Mouse (Mus musculus) left cerebral cortex, adult 18-20 months (tissue): ENCODE measurements around the gene Arsg. TPM values are rescaled to one million over a fixed set of nuclear protein-coding genes. Genes with fewer than 3 reads are reported as not detected.
A peak's percentile ranks its signal among the peaks of the same experiment; 100 is the strongest.

Source experiments
- DNase-seq, 2 experiments: peaks; one replicate each; pipeline ENCODE4 v3.0.0; 2021 to 2022; ENCODE audit warnings: low spot score in 2 of 2, mixed read lengths in 1 of 2
- microRNA-seq, 2 experiments: library from miRNA; unstranded; fragments of <30 nt; microRNA quantifications; one replicate each; pipeline ENCODE4 v1.2.0; 2021
- total RNA-seq, 2 experiments: library from RNA; stranded (reverse); gene quantifications; 2 replicates each; pipeline ENCODE4 v1.2.3; 2021

Gene Arsg
- total RNA-seq, 2 experiments from 2014 or later = 12.0 to 14.7 TPM

DNA sequence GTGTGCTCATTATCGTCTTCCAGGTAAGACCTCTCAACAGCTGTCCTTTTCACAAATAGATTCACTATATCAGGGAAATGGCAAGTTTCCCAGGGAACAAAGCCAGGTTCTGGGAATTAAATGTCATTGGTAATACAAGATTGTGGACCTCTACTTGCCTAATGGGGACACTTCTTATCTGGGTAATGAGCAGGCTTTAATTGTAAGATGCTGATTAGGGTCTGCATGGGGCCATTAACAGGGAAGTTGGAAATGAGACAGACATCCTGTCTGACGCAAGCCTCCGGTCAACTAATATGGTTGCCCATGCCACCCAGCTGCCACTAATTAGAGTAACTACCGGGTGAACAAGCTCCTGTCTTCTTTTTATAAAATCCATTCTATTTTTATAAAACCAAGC lies 143.2 kb downstream of the Arsg start:
- no peak for DNase-seq

DNA sequence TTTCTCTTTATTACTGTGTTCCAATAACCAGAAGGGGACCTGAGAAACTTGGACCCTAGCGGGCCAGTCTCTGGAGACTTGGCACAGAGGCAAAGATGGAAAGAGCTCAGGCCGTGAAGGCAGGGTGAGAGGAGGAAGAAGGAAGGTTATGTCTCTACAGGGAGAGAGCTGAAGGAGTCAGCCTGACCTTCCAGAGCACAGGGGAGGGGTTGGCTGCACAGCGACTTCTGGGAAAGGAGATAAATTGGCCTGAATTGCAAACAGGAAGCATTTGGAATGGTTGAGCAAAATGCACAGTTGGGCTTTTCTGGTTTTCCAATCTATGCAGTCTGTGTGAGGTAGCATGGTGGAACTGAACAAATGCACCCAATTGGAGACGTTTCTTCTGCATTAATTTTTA lies 143.6 kb downstream of the Arsg start:
- no peak for DNase-seq

DNA sequence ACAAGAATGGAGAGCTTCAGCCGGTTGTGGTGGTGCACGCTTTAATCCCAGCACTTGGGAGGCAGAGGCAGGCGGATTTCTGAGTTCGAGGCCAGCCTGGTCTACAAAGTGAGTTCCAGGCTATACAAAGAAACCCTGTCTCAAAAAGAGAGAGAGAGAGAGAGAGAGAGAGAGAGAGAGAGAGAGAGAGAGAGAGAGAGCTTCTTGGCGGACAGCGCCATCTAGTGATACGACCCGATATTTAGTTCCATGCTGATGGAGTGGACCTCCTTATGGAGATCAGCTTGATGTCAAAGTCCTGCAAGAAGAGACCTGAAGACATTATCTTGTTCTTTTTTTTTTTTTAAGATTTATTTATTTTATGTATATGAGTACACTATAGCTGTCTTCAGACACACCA lies 145.9 kb downstream of the Arsg start:
- DNase-seq = peak; percentile 44 to 80

DNA sequence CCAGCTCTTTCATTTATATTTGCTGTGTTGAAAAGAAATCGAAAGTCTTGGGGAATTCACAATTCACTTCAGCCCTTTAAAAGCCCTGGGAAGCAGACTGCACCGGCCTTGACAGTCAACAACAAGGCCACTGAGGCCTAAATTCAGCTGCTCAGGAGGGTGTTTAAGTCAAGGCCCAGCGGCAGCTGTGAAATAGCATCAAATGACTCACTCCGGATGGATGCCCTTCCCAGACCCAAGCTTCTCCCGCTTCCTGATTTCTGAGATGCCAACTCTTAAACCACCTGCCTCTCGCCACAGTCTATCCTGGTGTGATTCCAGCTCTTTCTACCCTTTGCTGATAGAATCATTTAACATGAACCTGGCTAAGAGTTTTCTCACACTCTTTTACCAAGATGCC lies 147.2 kb downstream of the Arsg start:
- DNase-seq = no peak

DNA sequence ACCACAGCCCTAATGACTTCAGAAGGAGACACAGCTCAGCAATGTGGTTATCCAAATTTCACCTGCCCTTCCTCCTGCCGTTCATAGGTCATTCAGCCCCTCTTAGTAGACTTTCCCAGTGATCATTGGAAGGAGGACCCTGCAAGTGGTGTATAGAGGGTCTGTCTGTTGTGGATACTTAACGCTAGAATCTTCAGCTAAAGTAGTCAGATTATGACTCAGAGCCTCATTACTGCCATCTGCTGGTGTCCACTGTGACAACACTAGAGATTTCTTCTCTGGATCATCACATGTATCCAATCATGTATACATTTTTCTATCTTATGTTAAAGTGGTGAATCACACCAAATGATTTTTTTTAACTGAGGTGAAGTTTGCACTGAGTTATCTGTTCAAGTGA lies 148.0 kb downstream of the Arsg start:
- peak; percentile 57 to 72 for DNase-seq

DNA sequence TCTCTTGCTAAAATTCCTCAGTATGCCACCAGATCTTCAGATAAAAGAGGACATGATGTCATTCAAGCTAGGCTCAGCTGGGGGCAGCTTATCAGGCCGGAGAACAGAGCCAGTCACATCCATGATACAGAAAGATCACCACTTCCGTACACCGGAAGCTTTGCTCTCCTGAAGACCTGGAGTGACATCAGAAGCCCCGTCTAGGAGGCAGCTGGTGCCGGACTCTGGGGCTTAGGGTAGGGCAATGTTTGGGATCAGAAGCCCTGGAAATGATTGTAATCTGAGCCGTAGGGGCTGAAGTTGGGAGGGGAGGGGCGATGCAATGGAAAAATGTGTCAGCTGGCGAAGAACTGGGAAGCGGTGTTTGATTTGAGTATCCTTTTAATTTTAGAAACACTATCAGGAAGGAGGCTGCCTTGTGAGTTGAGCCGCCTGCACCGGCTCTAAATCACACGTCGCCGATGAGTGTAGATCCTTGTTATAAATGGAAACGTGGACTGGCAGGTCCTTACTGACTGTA lies 149.4 kb downstream of the Arsg start:
- no peak for DNase-seq

Small RNAs within 50 kb of the gene (microRNA-seq; reads per million reads assigned to microRNA genes)
- gene Gm25540 = 0 reads per million in 2 experiments

Other genes starting within 250 kb of the Arsg start
- gene Rgs9, start 175.2 kb upstream of the Arsg start, total RNA-seq = 10 to 100 TPM; 35.8 to 56.5 TPM
- gene Gna13, start 110.5 kb upstream of the Arsg start, total RNA-seq = 10 to 100 TPM; 48.2 to 49.2 TPM
- gene 9930022D16Rik, start 59.5 kb upstream of the Arsg start, total RNA-seq = not detected
- 10 to 100 TPM; 49.2 to 56.1 TPM for gene Amz2, start 47.4 kb upstream of the Arsg start, total RNA-seq
- 10 to 100 TPM in 1 of 2 experiments, 1 to 10 TPM in 1; 8.9 to 11.3 TPM for gene Slc16a6, start 224 bp downstream of the Arsg start, total RNA-seq
- gene Wipi1, start 138.6 kb downstream of the Arsg start, total RNA-seq = 10 to 100 TPM; 18.4 to 19.3 TPM
- gene Prkar1a, start 176.0 kb downstream of the Arsg start, total RNA-seq = 100 to 1,000 TPM; 618 to 657 TPM
- gene Fam20a, start 248.9 kb downstream of the Arsg start, total RNA-seq = 10 to 100 TPM; 10.6 to 12.2 TPM